Mouse (Mus musculus) retina, postnatal 1 day (tissue): ENCODE data around the gene Ssbp4.

ENCODE experiments used
- DNase-seq: peaks from one replicate; pipeline ENCODE4 v3.0.0-alpha.2; 2012

Gene Ssbp4

GRCm38 (mm10) chr8:70608749-70609367 lies at the start of gene Ssbp4:
TSS of gene Ssbp4 (minus strand) at chr8:70608872.
- no peak for DNase-seq

- DNase-seq = no peak
These were observed 49.1 kb upstream of the Ssbp4 start for GRCm38 (mm10) chr8:70657739-70658138.

GRCm38 (mm10) chr8:70657214-70657613 lies 48.5 kb upstream of the Ssbp4 start:
- no peak for DNase-seq

GRCm38 (mm10) chr8:70656193-70656790 lies 47.6 kb upstream of the Ssbp4 start:
- DNase-seq = no peak

GRCm38 (mm10) chr8:70655469-70655868 lies 46.8 kb upstream of the Ssbp4 start:
- no peak for DNase-seq

- no peak for DNase-seq
These were observed 45.4 kb upstream of the Ssbp4 start for GRCm38 (mm10) chr8:70654121-70654520.

GRCm38 (mm10) chr8:70653226-70653625 lies 44.6 kb upstream of the Ssbp4 start:
- DNase-seq = peak; percentile 54

DNA sequence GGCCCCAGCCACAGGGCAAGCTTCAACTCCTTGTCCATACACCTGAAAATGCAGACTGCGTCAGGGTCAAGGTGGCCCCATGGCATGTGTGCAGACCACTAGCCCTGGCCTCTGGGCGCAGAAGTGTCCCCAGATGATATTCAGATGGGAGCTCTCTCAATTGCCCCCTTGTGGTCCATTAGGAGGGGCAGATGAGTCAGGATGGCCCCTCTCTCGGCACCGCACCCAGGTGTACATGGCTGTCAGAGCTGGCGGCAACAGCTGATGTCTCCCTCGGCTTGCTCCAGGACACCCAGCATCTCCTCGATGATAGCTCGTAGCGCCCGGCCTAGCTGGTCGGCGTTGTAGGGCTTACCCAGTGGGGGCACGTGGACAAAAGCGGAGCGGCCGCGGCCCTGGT lies 41.7 kb upstream of the Ssbp4 start:
- no peak for DNase-seq

- DNase-seq = peak; percentile 91
These were observed 40.7 kb upstream of the Ssbp4 start for GRCm38 (mm10) chr8:70649324-70649723.

GRCm38 (mm10) chr8:70648921-70649320 lies 40.2 kb upstream of the Ssbp4 start:
- no peak for DNase-seq

GRCm38 (mm10) chr8:70648164-70648442 lies 39.4 kb upstream of the Ssbp4 start:
- no peak for DNase-seq

GRCm38 (mm10) chr8:70647343-70648163 lies 38.9 kb upstream of the Ssbp4 start:
- no peak for DNase-seq

GRCm38 (mm10) chr8:70646775-70647174 lies 38.1 kb upstream of the Ssbp4 start:
- no peak for DNase-seq

GRCm38 (mm10) chr8:70646369-70646768 lies 37.7 kb upstream of the Ssbp4 start:
- no peak for DNase-seq

DNA sequence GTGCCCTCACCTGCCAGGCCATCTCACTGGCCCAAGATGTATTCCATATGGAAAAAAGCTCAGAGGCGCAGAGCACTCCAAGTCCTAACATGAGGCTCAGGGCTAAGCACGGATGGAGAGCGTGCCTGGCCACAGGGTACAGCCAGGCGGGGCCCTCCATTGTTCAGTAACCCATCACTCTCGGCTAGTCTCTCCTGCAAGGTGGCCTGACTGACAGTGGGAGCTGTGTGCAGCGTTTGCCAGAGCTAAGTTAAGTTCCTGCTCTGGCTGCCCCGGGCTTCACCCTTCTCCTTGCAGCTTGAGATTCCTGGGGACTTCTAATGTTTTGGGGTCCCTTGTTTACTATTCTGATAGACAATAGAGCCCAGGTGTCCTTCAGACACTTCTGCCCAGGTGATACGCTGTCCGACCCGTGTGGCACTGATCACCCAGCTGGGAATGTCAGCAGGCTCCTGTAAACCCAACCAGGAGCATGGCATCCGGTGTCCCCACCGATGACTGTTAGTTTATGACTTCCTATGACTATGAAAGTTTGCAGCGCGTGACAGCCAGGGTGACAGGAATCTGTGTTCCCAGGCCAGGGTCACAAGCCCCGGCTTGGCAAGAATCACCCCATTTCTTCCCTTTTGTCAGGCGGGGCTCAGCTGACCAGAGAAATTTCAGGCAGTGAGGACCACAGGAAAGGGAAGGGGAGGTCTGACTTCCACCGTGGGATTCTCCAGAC lies 37.0 kb upstream of the Ssbp4 start:
- no peak for DNase-seq

- peak; percentile 45 for DNase-seq
These were observed 35.4 kb upstream of the Ssbp4 start for GRCm38 (mm10) chr8:70644065-70644464.

GRCm38 (mm10) chr8:70643019-70643418 lies 34.3 kb upstream of the Ssbp4 start:
- no peak for DNase-seq

GRCm38 (mm10) chr8:70638752-70639151 lies 30.1 kb upstream of the Ssbp4 start:
- no peak for DNase-seq

GRCm38 (mm10) chr8:70636838-70637237 lies 28.2 kb upstream of the Ssbp4 start:
- DNase-seq = no peak

- no peak for DNase-seq
These were observed 26.9 kb upstream of the Ssbp4 start for GRCm38 (mm10) chr8:70635527-70635926.

GRCm38 (mm10) chr8:70634066-70634465 lies 25.4 kb upstream of the Ssbp4 start:
- DNase-seq = peak; percentile 70

DNA sequence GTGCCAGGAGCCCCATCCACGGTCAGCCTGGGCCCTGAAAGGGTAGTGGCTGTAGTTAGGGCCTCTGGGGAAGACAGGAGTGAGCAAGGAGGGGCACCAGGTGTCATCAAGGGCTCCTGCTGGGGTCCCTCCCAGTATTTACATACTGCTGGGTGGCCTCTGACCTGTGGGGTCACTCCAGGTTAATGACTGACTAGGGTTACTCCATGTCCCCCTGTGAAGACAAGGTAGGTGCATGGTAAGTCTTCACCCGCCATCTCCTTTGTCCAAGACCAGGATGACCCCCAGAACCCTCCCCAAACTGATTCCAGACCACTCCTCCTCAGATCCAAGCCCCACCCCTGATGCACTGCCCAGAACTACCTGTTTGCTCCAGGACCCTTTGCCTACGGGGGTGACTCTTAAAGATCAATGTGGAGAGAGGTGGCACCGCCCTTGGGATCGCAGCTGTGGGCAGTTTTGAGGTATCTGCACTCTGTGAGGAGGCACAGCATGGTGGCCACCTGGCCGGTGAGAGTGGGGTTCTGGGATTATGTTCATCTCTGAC lies 23.7 kb upstream of the Ssbp4 start, which contains the start of gene Gdf15:
TSS of gene Gdf15 (minus strand) at position 111 of the 547 bp plus-strand sequence.
- DNase-seq = no peak

- peak; percentile 82 for DNase-seq
These were observed 22.8 kb upstream of the Ssbp4 start for GRCm38 (mm10) chr8:70631436-70631835.
